Mouse (Mus musculus): ENCODE measurements at regions not wholly inside any gene's neighbourhood (a gene's known extent, or its start where the extent isn't known, plus 50 kb on each side); places are given as distances from the start of the nearest gene placed in this dataset.

DNA sequence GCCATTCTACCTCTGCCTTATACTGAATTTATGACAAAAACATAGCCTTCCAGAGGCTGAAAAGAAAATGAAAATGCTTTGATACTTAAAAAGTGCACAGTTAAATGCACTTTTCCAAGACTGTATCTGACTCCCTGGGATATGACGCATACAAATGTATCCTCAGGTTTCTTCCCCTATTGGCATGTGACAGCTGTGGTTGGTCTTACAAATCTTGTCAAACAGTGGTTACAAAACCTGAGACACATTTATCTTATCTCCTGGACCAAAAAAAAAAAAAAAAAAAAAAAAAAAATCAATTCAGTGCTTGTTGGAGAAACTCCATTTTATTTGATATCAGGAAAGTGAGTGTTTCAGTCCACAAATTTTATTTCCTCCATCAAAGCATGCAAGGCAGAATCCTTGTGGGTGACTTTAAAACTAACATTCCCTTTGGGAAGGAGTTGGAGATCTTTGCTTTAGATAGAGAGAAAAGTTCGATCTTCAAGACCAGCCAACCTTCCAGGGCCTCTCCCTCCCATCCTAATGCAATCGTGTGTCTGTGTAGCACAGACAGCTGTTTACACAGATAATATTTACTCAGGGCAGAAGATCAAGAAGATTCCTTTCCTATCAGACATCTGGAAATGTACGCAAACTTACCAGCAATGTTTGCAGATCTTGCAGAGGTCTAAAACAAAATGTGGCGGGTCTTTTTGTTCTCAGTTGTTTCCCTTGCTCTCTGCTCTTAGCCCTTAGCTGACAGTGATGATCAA lies 103.0 kb downstream of the Pxdc1 start:
- TF ChIP-seq CTCF (IDR thresholded peaks at IDR 0.05; ENCODE audit: borderline replicate concordance, insufficient read depth, low read depth, low read length): no peak
- TF ChIP-seq POLR2A (IDR thresholded peaks at IDR 0.05; ENCODE audit: borderline replicate concordance, insufficient read depth, low read length): no peak

Data from cerebellum, adult 2 months (tissue).